Mouse (Mus musculus) lung, postnatal 4 days (tissue): ENCODE measurements around the gene Sprr2a2.
"Not testable (repeated sequence)": the region's sequence is repeated elsewhere in the genome, so short reads cannot be mapped to it uniquely, and the experiment has no call there.

Experiments used
- DNase-seq, 2 experiments: peaks; one replicate each; pipeline ENCODE4 v3.0.0; 2021

Sprr2a2 gene

GRCm38 (mm10) chr3:92279663-92280062 lies 63.9 kb downstream of the Sprr2a2 start:
- DNase-seq: not testable (repeated sequence)

- DNase-seq: not testable (repeated sequence)
These were observed 65.4 kb downstream of the Sprr2a2 start for GRCm38 (mm10) chr3:92280963-92281606.

GRCm38 (mm10) chr3:92285101-92285500 lies 69.4 kb downstream of the Sprr2a2 start, which contains the start of gene Sprr2a3:
Gene Sprr2a3, plus strand, starts transcription at chr3:92285417.
- not testable (repeated sequence) for DNase-seq

- not testable (repeated sequence) for DNase-seq
These were observed 72.8 kb downstream of the Sprr2a2 start for GRCm38 (mm10) chr3:92288489-92288888.
